Mouse (Mus musculus): ENCODE measurements around the gene Dnm1. TPM values are rescaled to one million over a fixed set of nuclear protein-coding genes. Genes with fewer than 3 reads are reported as not detected.

Gene Dnm1
- polyA plus RNA-seq, 1 experiment from 2014 or later, result 47.0 TPM

GRCm38 (mm10) chr2:32282727-32283126, 70.4 kb downstream of the Dnm1 start:
- Histone ChIP-seq H3K9me3 (no peaks in the 10 kb centered on the region), H3K36me3 (peaks cover 71% of the 10 kb centered on the region), H3K27me3 (no peaks in the 10 kb centered on the region), H3K9ac (no peak overlapping the region), H3K4me1 (replicated peaks) (peaks cover 13% of the 10 kb centered on the region), H3K4me2 (no peak overlapping the region), H3K27ac (replicated peaks) (no peak overlapping the region), H3K4me3 (no peak overlapping the region)
- ATAC-seq (ENCODE audit: low read depth), result no peak
- 97% methylated on average over 1 of the region's 1 CpGs for WGBS

GRCm38 (mm10) chr2:32282289-32282688, 70.8 kb downstream of the Dnm1 start:
- Histone ChIP-seq H3K27ac (replicated peaks) (no peak overlapping the region), H3K9ac (no peak overlapping the region), H3K4me1 (replicated peaks) (peaks cover 12% of the 10 kb centered on the region), H3K27me3 (no peaks in the 10 kb centered on the region), H3K36me3 (peaks cover 76% of the 10 kb centered on the region), H3K9me3 (no peaks in the 10 kb centered on the region), H3K4me2 (no peak overlapping the region), H3K4me3 (no peak overlapping the region)
- no peak for ATAC-seq (ENCODE audit: low read depth)
- 91% methylated on average over 2 of the region's 2 CpGs for whole genome bisulfite sequencing

DNA sequence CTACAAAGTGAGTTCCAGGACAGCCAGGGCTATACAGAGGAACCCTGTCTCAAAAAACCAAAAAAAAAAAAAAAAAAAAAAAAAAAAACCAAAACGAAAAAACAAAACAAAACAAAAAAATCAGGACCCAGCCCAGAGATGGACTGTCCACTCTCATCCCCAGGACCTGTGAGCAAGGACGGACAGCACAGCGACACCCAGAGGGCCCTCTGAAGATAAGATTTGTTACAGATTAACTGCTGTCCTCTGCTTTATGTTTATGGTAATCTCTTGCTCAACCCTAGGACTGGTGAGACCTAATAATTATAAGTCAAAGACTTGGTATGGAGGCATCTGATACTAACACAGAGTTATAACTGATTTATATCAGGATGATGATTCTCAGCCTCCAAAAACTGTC, 77.3 kb downstream of the Dnm1 start:
- Histone ChIP-seq H3K4me1 (replicated peaks) (no peaks in the 10 kb centered on the region), H3K36me3 (peaks cover 41% of the 10 kb centered on the region)
- ATAC-seq (ENCODE audit: low read depth), result no peak

GRCm38 (mm10) chr2:32260635-32261034, 92.5 kb downstream of the Dnm1 start:
- Histone ChIP-seq H3K9me3 (no peaks in the 10 kb centered on the region), H3K27ac (replicated peaks) (no peak overlapping the region), H3K4me1 (replicated peaks) (peaks cover 13% of the 10 kb centered on the region), H3K9ac (0 out of 2 replicates have a peak overlapping the region, but pooled peaks have one; percentile 83), H3K4me3 (peak overlapping the region; percentile 91), H3K27me3 (no peaks in the 10 kb centered on the region), H3K4me2 (peak overlapping the region; percentile 85), H3K36me3 (peaks cover 24% of the 10 kb centered on the region)
- ATAC-seq (ENCODE audit: low read depth), result no peak
- 26% methylated on average over 4 of the region's 4 CpGs for WGBS

More for the DNA sequence above, 77.3 kb downstream of the Dnm1 start:
- H3K4me3 ChIP-seq, result no peak overlapping the region
- H3K4me2 ChIP-seq, result no peak overlapping the region
- no peak overlapping the region for H3K9ac ChIP-seq
- H3K9me3 ChIP-seq, result no peaks in the 10 kb centered on the region
- no peak overlapping the region for H3K27ac ChIP-seq (replicated peaks)
- H3K27me3 ChIP-seq, result no peaks in the 10 kb centered on the region
- WGBS, result 72% methylated on average over 3 of the region's 3 CpGs

DNA sequence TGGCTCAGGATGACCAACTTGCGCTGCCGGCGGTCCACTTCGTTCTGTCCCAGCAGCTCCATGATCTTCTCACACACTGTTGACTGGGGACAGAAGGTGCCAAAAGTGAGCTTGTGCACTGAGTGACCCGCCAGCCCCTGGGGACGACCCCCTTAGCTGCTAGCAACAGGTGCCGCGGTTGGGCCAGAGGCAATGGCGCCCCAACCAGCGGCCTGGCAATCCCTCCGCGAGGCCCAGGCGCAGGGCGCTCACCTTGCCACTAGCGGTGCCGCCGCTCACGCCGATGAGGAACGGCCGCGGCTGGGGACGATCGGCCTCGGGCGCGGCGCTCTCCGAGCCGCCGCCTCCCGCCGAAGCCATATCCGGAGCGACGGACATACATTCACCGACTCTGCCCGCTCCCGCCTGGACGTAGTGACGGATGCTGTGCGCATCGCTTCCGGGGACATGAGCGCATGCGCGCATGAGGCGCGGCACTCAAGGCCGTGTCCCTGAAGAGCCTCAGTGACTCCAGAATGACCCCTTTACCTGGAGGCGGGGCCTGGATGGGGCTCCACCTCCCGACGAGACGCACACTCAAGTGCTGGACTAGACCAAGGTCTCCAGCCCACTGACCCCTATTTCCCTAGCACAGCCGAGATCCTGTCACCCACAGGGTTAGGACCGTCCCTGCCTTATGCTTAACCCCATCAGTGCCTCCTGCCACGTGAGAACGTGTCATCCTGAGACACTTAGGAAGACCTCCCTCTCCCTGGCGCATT, 93.3 kb downstream of the Dnm1 start, which contains the start of gene Uck1:
Gene Uck1 (minus strand): TSS at position 503 of the 761 bp plus-strand sequence.
- ATAC-seq (ENCODE audit: low read depth), result peak; percentile 93
- 2% methylated on average over 59 of the region's 59 CpGs for WGBS
- Histone ChIP-seq H3K4me3 (peak within 1 kb of the TSS; percentile 91), H3K4me2 (peak within 1 kb of the TSS; percentile 85), H3K27ac (replicated peaks) (peak within 1 kb of the TSS; percentile 68; the same call in 1 of the 2 replicates), H3K9ac (peak within 1 kb of the TSS; percentile 83), H3K27me3 (no peaks in the 10 kb centered on the region), H3K36me3 (peaks cover 26% of the 10 kb centered on the region), H3K9me3 (no peaks in the 10 kb centered on the region), H3K4me1 (replicated peaks) (peaks cover 13% of the 10 kb centered on the region)

DNA sequence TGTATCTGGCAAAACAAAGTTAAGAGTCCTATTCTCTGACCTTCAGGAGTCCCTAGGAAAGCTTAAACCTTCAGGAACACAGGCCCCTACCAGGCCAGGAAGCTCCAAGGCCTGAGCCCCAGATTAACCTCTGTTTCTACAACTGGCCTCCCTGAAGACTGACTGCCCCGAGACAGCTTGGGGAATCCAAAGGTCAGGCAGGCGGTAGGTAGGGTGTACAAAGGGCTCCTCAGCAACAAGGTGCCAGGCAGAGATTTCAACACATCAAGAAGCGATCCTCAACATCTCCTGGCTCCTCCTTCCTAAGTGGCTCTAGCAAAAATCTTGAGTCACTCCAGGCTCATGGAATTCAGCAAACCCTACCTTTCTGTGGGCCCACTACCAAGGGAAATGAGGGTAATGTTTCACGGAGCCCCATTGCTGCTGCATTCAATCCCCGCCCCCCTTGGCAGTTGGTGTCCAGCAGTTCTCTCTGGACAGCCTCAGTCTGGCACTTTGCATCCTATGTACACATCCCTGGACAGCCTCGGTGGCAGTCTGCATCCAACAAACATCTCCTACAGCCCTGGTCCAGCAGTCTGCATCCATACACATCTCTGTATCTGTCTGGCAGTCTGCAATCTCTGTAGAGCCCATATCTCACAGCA, 94.1 kb downstream of the Dnm1 start:
- H3K4me3 ChIP-seq, result peak overlapping the region; percentile 91
- no peak overlapping the region for H3K27ac ChIP-seq (replicated peaks)
- H3K9me3 ChIP-seq, result no peaks in the 10 kb centered on the region
- no peaks in the 10 kb centered on the region for H3K27me3 ChIP-seq
- ATAC-seq (ENCODE audit: low read depth), result no peak
- H3K4me2 ChIP-seq, result peak overlapping the region; percentile 85
- peak overlapping the region; percentile 83 for H3K9ac ChIP-seq
- WGBS, result 65% methylated on average over 6 of the region's 6 CpGs
- peaks cover 13% of the 10 kb centered on the region for H3K4me1 ChIP-seq (replicated peaks)
- peaks cover 34% of the 10 kb centered on the region for H3K36me3 ChIP-seq

Small RNAs within 50 kb of the gene (microRNA-seq; reads per million reads assigned to microRNA genes)
- not detected for gene Gm23363
- 127 reads per million, percentile 59 among the genes with 10 or more reads in this experiment for gene Mir199b

Other genes with a start within 250 kb of the Dnm1 start
- gene Prrc2b, start 202.3 kb downstream of the Dnm1 start, polyA plus RNA-seq (2015; fragmentation: Nextera tagmentation; extraction: Ambion mirVana), result 61.6 and 69.8 TPM in 2 replicates
- 25.8 and 25.9 TPM in 2 replicates for gene Pomt1, start 116.7 kb downstream of the Dnm1 start, polyA plus RNA-seq (2015; fragmentation: Nextera tagmentation; extraction: Ambion mirVana)
- gene Uck1, start 93.2 kb downstream of the Dnm1 start, polyA plus RNA-seq (2015; fragmentation: Nextera tagmentation; extraction: Ambion mirVana), result 68.3 and 75.5 TPM in 2 replicates
- gene Golga2, start 66.0 kb downstream of the Dnm1 start, polyA plus RNA-seq (2015; fragmentation: Nextera tagmentation; extraction: Ambion mirVana), result 27.8 and 30.0 TPM in 2 replicates
- gene Swi5, start 65.3 kb downstream of the Dnm1 start, polyA plus RNA-seq (2015; fragmentation: Nextera tagmentation; extraction: Ambion mirVana), result 432 and 483 TPM in 2 replicates
- gene Ciz1, start 1.0 kb downstream of the Dnm1 start, polyA plus RNA-seq (2015; fragmentation: Nextera tagmentation; extraction: Ambion mirVana), result 49.9 and 51.1 TPM in 2 replicates
- gene 1110008P14Rik, start 28.6 kb upstream of the Dnm1 start, polyA plus RNA-seq (2015; fragmentation: Nextera tagmentation; extraction: Ambion mirVana), result 101 and 135 TPM in 2 replicates
- 0.56 and 1.4 TPM in 2 replicates for gene Lcn2, start 34.9 kb upstream of the Dnm1 start, polyA plus RNA-seq (2015; fragmentation: Nextera tagmentation; extraction: Ambion mirVana)
- gene Ptges2, start 42.6 kb upstream of the Dnm1 start, polyA plus RNA-seq (2015; fragmentation: Nextera tagmentation; extraction: Ambion mirVana), result 44.3 and 46.0 TPM in 2 replicates
- 5.1 and 5.6 TPM in 2 replicates for gene Naif1, start 97.1 kb upstream of the Dnm1 start, polyA plus RNA-seq (2015; fragmentation: Nextera tagmentation; extraction: Ambion mirVana)
- 49.8 and 49.9 TPM in 2 replicates for gene Slc25a25, start 98.1 kb upstream of the Dnm1 start, polyA plus RNA-seq (2015; fragmentation: Nextera tagmentation; extraction: Ambion mirVana)
- 7.9 and 9.1 TPM in 2 replicates for gene Fam102a, start 182.0 kb upstream of the Dnm1 start, polyA plus RNA-seq (2015; fragmentation: Nextera tagmentation; extraction: Ambion mirVana)
- 128 and 143 TPM in 2 replicates for gene Dpm2, start 217.5 kb upstream of the Dnm1 start, polyA plus RNA-seq (2015; fragmentation: Nextera tagmentation; extraction: Ambion mirVana)
- gene Pip5kl1, start 221.5 kb upstream of the Dnm1 start, polyA plus RNA-seq (2015; fragmentation: Nextera tagmentation; extraction: Ambion mirVana), result 9.2 and 9.4 TPM in 2 replicates
- 0.50 and 0.71 TPM in 2 replicates for gene 9430097D07Rik, start 222.3 kb upstream of the Dnm1 start, polyA plus RNA-seq (2015; fragmentation: Nextera tagmentation; extraction: Ambion mirVana)
- 25.3 and 25.9 TPM in 2 replicates for gene St6galnac4, start 233.8 kb upstream of the Dnm1 start, polyA plus RNA-seq (2015; fragmentation: Nextera tagmentation; extraction: Ambion mirVana)
- 9.4 and 11.0 TPM in 2 replicates for gene St6galnac6, start 246.4 kb upstream of the Dnm1 start, polyA plus RNA-seq (2015; fragmentation: Nextera tagmentation; extraction: Ambion mirVana)